ENCODE assay signal across 7 mouse cellular contexts in the genomic region with DNA sequence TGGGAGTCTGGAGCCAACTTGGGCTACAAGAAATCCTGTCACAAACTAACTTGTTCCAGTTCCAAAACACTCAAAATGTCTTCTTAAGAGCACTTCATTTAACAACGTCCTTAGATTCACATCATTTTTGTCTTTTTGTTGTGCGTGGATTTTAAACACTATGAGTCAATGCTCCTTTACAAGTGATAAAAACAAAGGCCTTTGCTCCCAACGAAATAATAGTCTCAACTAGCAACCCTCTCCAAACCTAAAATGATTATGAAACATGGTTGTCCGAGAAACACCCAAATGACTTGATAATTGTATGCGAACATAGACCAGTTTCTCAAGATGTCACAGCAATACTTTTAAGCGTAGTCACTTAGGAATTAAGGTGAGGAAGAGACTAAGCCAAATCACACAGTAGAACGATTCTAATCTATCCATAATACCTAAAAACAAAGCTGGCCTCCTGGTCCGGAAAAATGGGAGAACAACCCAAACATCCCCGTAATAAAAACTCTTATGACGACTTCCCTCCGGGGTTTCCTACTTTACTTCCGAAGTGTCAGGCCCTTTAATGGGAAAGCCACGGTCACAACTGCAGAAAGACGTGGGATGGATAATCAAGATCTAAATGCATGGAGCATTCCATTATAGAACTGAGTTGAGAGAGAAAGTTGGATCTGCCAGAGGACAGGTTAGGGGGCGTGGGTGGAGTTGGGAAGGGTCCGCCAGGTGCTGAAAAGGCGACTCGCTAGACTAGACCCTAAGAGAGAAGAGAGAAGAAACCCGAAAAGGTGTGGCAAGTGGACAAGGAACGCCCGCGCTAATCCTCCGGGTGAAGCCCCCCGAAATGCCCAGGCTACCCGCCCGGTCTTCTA. TPM values are rescaled to one million over a fixed set of nuclear protein-coding genes. Genes with fewer than 3 reads are reported as not detected.
DNase-seq lines count a peak whose midpoint lies in the region; ATAC-seq and TF ChIP-seq lines count a peak whose summit lies in the region.

No protein-coding gene starts in this region.

- 5% methylated on average over 26 of the region's 26 CpGs for WGBS in spleen, adult 2 months
- 15% methylated on average over 26 of the region's 26 CpGs for WGBS in embryonic facial prominence, embryonic 10.5 days
- 13% methylated on average over 26 of the region's 26 CpGs for WGBS in hindbrain, embryonic 12.5 days

- peak overlapping the region; percentile 87 for H3K9ac ChIP-seq in hindbrain, embryonic 12.5 days

- peak overlapping the region; percentile 49 for H3K27ac ChIP-seq in spleen, adult 2 months (ENCODE audit: insufficient read depth, low read length)
- H3K27ac ChIP-seq in embryonic facial prominence, embryonic 10.5 days (replicated peaks) = peak overlapping the region; percentile 93
- peak overlapping the region; percentile 72 for H3K27ac ChIP-seq in hindbrain, embryonic 12.5 days

- DNase-seq in spleen, adult 2 months (ENCODE audit: low read depth in 1 of 2, low spot score in 2 of 2) = no peak
- DNase-seq in spleen, adult 18-20 months = no peak
- no peak for DNase-seq in embryonic facial prominence, embryonic 10.5 days (ENCODE audit: low spot score)
- DNase-seq in right cerebral cortex, postnatal 4 days = no peak
- no peak for DNase-seq in layer of hippocampus, postnatal 36 days

- no peaks in the 10 kb centered on the region for H3K27me3 ChIP-seq in spleen, adult 2 months (ENCODE audit: control insufficient read depth, insufficient read depth, low read length)
- no peaks in the 10 kb centered on the region for H3K27me3 ChIP-seq in embryonic facial prominence, embryonic 10.5 days (replicated peaks; ENCODE audit: low read depth, poor library complexity, severe bottlenecking)
- no peaks in the 10 kb centered on the region for H3K27me3 ChIP-seq in hindbrain, embryonic 12.5 days

- no peaks in the 10 kb centered on the region for H3K36me3 ChIP-seq in spleen, adult 2 months (ENCODE audit: control insufficient read depth, insufficient read depth, low read length)
- peaks cover 14% of the 10 kb centered on the region for H3K36me3 ChIP-seq in embryonic facial prominence, embryonic 10.5 days (replicated peaks)
- no peaks in the 10 kb centered on the region for H3K36me3 ChIP-seq in hindbrain, embryonic 12.5 days

- peak overlapping the region; percentile 80 for H3K4me3 ChIP-seq in spleen, adult 2 months (ENCODE audit: extremely low read depth, insufficient read depth, insufficient read length)
- H3K4me3 ChIP-seq in embryonic facial prominence, embryonic 10.5 days = peak overlapping the region; percentile 92
- H3K4me3 ChIP-seq in hindbrain, embryonic 12.5 days = peak overlapping the region; percentile 86

- no peaks in the 10 kb centered on the region for H3K9me3 ChIP-seq in embryonic facial prominence, embryonic 10.5 days
- no peaks in the 10 kb centered on the region for H3K9me3 ChIP-seq in hindbrain, embryonic 12.5 days (replicated peaks)

- TF ChIP-seq CTCF in spleen, adult 2 months (IDR thresholded peaks at IDR 0.05; ENCODE audit: extremely low read depth, insufficient read depth, insufficient read length, insufficient replicate concordance) = no peak

- peak overlapping the region; percentile 71 for H3K4me2 ChIP-seq in hindbrain, embryonic 12.5 days (replicated peaks)

- TF ChIP-seq POLR2A in spleen, adult 2 months (IDR thresholded peaks at IDR 0.05; ENCODE audit: low read depth, low read length) = no peak

- peaks cover 12% of the 10 kb centered on the region; the same call in 1 of the 2 replicates for H3K4me1 ChIP-seq in spleen, adult 2 months (ENCODE audit: control insufficient read depth, insufficient read depth, insufficient read length)
- H3K4me1 ChIP-seq in embryonic facial prominence, embryonic 10.5 days = peaks cover 14% of the 10 kb centered on the region
- peaks cover 12% of the 10 kb centered on the region for H3K4me1 ChIP-seq in hindbrain, embryonic 12.5 days

- no peak; the same call in 1 of the 2 replicates for ATAC-seq in hindbrain, embryonic 12.5 days (ENCODE audit: low FRiP score)
- peak; percentile 1; the same call in 1 of the 2 replicates for ATAC-seq in megakaryocyte progenitor cell, adult 5-6 weeks (replicated peaks; ENCODE audit: poor library complexity)

RNA-seq across cellular contexts. Expression of a gene that starts 0.7 kb away (rescaled TPM):
- 2.4 and 3.0 TPM in 2 replicates for polyA plus RNA-seq in spleen, adult 2 months (2012; rRNA removed)
- polyA plus RNA-seq in embryonic facial prominence, embryonic 10.5 days (2016; fragmentation: Nextera tagmentation; extraction: Ambion mirVana) = 11.2 and 13.7 TPM in 2 replicates
- 16.2 and 17.5 TPM in 2 replicates for polyA plus RNA-seq in hindbrain, embryonic 12.5 days (2016; fragmentation: Nextera tagmentation; extraction: Ambion mirVana)
- total RNA-seq in megakaryocyte progenitor cell, adult 5-6 weeks (2015) = 22.0 and 22.5 TPM in 2 replicates
- 49.8 and 56.1 TPM in 2 replicates for total RNA-seq in megakaryocyte progenitor cell, adult 5-6 weeks (2017)
- 10 to 100 TPM; 21.9 to 22.7 TPM for total RNA-seq in layer of hippocampus, postnatal 36 days (2021)

RNA-seq across cellular contexts. Expression of a gene that starts 18.5 kb away (rescaled TPM):
- polyA plus RNA-seq in spleen, adult 2 months (2012; rRNA removed) = 3.2 and 3.6 TPM in 2 replicates
- 37.1 and 37.4 TPM in 2 replicates for polyA plus RNA-seq in embryonic facial prominence, embryonic 10.5 days (2016; fragmentation: Nextera tagmentation; extraction: Ambion mirVana)
- polyA plus RNA-seq in hindbrain, embryonic 12.5 days (2016; fragmentation: Nextera tagmentation; extraction: Ambion mirVana) = 34.2 and 36.5 TPM in 2 replicates
- total RNA-seq in megakaryocyte progenitor cell, adult 5-6 weeks (2015) = 35.5 and 37.5 TPM in 2 replicates
- total RNA-seq in megakaryocyte progenitor cell, adult 5-6 weeks (2017) = 46.5 and 61.3 TPM in 2 replicates
- 10 to 100 TPM; 27.8 to 28.8 TPM for total RNA-seq in layer of hippocampus, postnatal 36 days (2021)

RNA-seq across cellular contexts. Expression of a gene that starts 44.2 kb away (rescaled TPM):
- polyA plus RNA-seq in spleen, adult 2 months (2012; rRNA removed) = 2.5 and 3.3 TPM in 2 replicates
- polyA plus RNA-seq in embryonic facial prominence, embryonic 10.5 days (2016; fragmentation: Nextera tagmentation; extraction: Ambion mirVana) = 19.0 and 19.2 TPM in 2 replicates
- 25.7 and 28.5 TPM in 2 replicates for polyA plus RNA-seq in hindbrain, embryonic 12.5 days (2016; fragmentation: Nextera tagmentation; extraction: Ambion mirVana)
- total RNA-seq in megakaryocyte progenitor cell, adult 5-6 weeks (2015) = 25.7 and 29.4 TPM in 2 replicates
- 34.6 and 43.2 TPM in 2 replicates for total RNA-seq in megakaryocyte progenitor cell, adult 5-6 weeks (2017)
- 10 to 100 TPM; 33.4 to 35.2 TPM for total RNA-seq in layer of hippocampus, postnatal 36 days (2021)
